ENCODE assay signal across 12 mouse cellular contexts in the genomic region with DNA sequence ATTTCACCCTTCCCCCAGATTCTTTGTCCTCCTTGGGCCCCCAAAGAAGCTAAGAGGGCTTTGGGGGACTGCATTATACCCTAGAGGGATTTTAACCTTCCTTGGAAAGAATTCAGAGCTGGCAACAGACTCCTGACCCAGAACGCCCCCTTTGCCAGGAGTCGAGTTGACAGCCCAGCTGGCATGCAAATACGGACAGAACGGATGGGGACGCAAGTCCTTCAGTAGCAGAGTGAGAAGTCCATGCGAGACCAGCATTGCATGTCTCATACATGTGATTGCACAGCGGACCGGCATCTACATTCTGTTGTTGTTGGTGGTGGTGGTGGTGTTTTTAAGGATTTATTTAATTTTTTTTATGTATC.
A peak's percentile ranks its signal among the peaks of the same experiment; 100 is the strongest.
DNase-seq lines count a peak whose midpoint lies in the region.
"Had no signal": no experiment of that assay in that cellular context is flagged by ENCODE, and none has a peak within 500 bp of the region (broad histone marks: within the 10 kb centered on the region; RNA-seq: fewer than 3 reads in every experiment).

No protein-coding gene starts in this region.

- H3K36me3 ChIP-seq in macrophage (ENCODE audit: inconsistent target) = no peaks in the 10 kb centered on the region
- H3K36me3 ChIP-seq: forebrain, embryonic 15.5 days; heart, embryonic 12.5 days; hindbrain, embryonic 10.5 days had no signal

- no peak overlapping the region for H3K4me3 ChIP-seq in macrophage (ENCODE audit: inconsistent target)
- H3K4me3 ChIP-seq: forebrain, embryonic 15.5 days; heart, embryonic 12.5 days; hindbrain, embryonic 10.5 days had no signal

- peak; percentile 61 to 63 for DNase-seq in cerebellum, postnatal 10 days
- no peak for DNase-seq in cerebellum, adult 8-10 months
- DNase-seq in kidney, adult 11 months = peak; percentile 53
- DNase-seq in kidney, postnatal 14 days = peak; percentile 48
- DNase-seq in left cerebral cortex, adult 8-10 months (ENCODE audit: low spot score in 2 of 2) = no peak
- DNase-seq in ovary, postnatal 14 days (ENCODE audit: low spot score) = no peak
- DNase-seq in frontal cortex, postnatal 10 days (ENCODE audit: low spot score in 2 of 2) = no peak
- DNase-seq: cerebellum, adult 2 months had no signal

- H3K27ac ChIP-seq in macrophage = peak overlapping the region; percentile 34; the same call in 1 of the 2 replicates
- H3K27ac ChIP-seq: forebrain, embryonic 15.5 days; hindbrain, embryonic 10.5 days had no signal

- 95% methylated on average over 8 of the region's 8 CpGs for WGBS in macrophage (ENCODE audit: missing documents)

- no peaks in the 10 kb centered on the region for H3K79me2 ChIP-seq in macrophage (ENCODE audit: inconsistent target)

Comparison
In these comparisons a context has a peak if more than half of its experiments do, and no peak if none do; other contexts are left out.
1. DNase-seq: peak in cerebellum, postnatal 10 days (2 of 2), kidney, adult 11 months (single experiment) and kidney, postnatal 14 days (single experiment); none in cerebellum, adult 8-10 months (single experiment), left cerebral cortex, adult 8-10 months (0 of 2), ovary, postnatal 14 days (single experiment) and frontal cortex, postnatal 10 days (0 of 2).